Mouse (Mus musculus) hindbrain, postnatal 0 days (tissue): ENCODE results near the gene Gm17428. TPM values are rescaled to one million over a fixed set of nuclear protein-coding genes. Genes with fewer than 3 reads are reported as not detected.

ENCODE experiments used
- ATAC-seq: fragments of 200-750 bp; cut with Nextera tagmentation; 2 replicates; pipeline ENCODE4 v1.8.0; 2017; ENCODE audit warnings: mild to moderate bottlenecking, moderate TSS enrichment, moderate library complexity
- DNase-seq: peaks from one replicate; pipeline ENCODE4 v3.0.0-alpha.2; 2015; ENCODE audit warnings: low spot score
- H3K27ac ChIP-seq: fragments of 300-500 bp; sonication (generic); 2 replicates; pipeline ENCODE4 v1.5.1; 2014; ENCODE audit warnings: mild to moderate bottlenecking
- H3K27me3 ChIP-seq: fragments of 300-500 bp; sonication (generic); 2 replicates; pipeline ENCODE4 v1.6.1; 2014; ENCODE audit warnings: low read length, mixed read lengths; ENCODE audit not compliant: insufficient read depth
- H3K36me3 ChIP-seq: fragments of 300-500 bp; sonication (generic); 2 replicates; pipeline ENCODE4 v1.6.1; 2014; ENCODE audit warnings: low read length, mixed read lengths; ENCODE audit not compliant: insufficient read depth
- H3K4me1 ChIP-seq: fragments of 300-500 bp; sonication (generic); 2 replicates; pipeline ENCODE4 v1.6.1; 2014; ENCODE audit warnings: antibody characterized with exemption, low read length, mixed read lengths; ENCODE audit not compliant: insufficient read depth
- H3K4me2 ChIP-seq: fragments of 300-500 bp; sonication (generic); 2 replicates; pipeline ENCODE4 v1.6.1; 2014; ENCODE audit warnings: low read depth, mild to moderate bottlenecking, low read length, moderate library complexity, mixed read lengths
- H3K4me3 ChIP-seq: fragments of 300-500 bp; sonication (generic); 2 replicates; pipeline ENCODE4 v1.5.1; 2014; ENCODE audit warnings: low read length
- H3K9ac ChIP-seq: fragments of 300-500 bp; sonication (generic); replicated peaks from 2 replicates; pipeline ENCODE4 v1.6.1; 2014; ENCODE audit warnings: mild to moderate bottlenecking, low read length, moderate library complexity, mixed read lengths
- H3K9me3 ChIP-seq: fragments of 300-500 bp; sonication (generic); 2 replicates; pipeline ENCODE4 v1.6.1; 2016; ENCODE audit warnings: low read length, mixed read lengths
- CTCF ChIP-seq: IDR thresholded peaks from 2 replicates; pipeline ENCODE4 v1.5.1; 2016; ENCODE audit warnings: antibody characterized with exemption, control low read depth, low read depth
- WGBS: fragments of 180-500 bp; shearing (Covaris S2); extraction: QIAGEN DNeasy Blood & Tissue Kit; methylation state at CpG from one replicate; pipeline ENCODE4 v1.1.7; 2014; 5-methylcytosine and 5-hydroxymethylcytosine counted together
- polyA plus RNA-seq: library from polyadenylated mRNA; unstranded; fragments of >200 nt; fragmentation: Nextera tagmentation; extraction: Ambion mirVana; gene quantifications from 2 replicates; pipeline ENCODE4 v1.2.1, GENCODE M21; 2015
- total RNA-seq: library from RNA; depleted of rRNA; stranded (reverse); fragments of >200 nt; gene quantifications from 2 replicates; pipeline ENCODE4 v1.2.3, GENCODE M21; 2014

Gm17428 gene
- total and polyA plus RNA-seq, 2 experiments from 2014 or later, result not detected

GRCm38 (mm10) chr14:54960769-54961168 lies 16.0 kb upstream of the Gm17428 start:
- H3K4me2 ChIP-seq, result no peak overlapping the region
- DNase-seq, result peak; percentile 11
- no peaks in the 10 kb centered on the region for H3K27me3 ChIP-seq
- ATAC-seq, result no peak
- TF ChIP-seq CTCF, result no peak
- H3K27ac ChIP-seq, result no peak overlapping the region
- no peaks in the 10 kb centered on the region for H3K36me3 ChIP-seq
- H3K4me3 ChIP-seq, result no peak overlapping the region
- H3K4me1 ChIP-seq, result no peaks in the 10 kb centered on the region
- no peak overlapping the region for H3K9ac ChIP-seq
- WGBS, result 71% methylated on average over 10 of the region's 10 CpGs
- no peaks in the 10 kb centered on the region for H3K9me3 ChIP-seq

DNA sequence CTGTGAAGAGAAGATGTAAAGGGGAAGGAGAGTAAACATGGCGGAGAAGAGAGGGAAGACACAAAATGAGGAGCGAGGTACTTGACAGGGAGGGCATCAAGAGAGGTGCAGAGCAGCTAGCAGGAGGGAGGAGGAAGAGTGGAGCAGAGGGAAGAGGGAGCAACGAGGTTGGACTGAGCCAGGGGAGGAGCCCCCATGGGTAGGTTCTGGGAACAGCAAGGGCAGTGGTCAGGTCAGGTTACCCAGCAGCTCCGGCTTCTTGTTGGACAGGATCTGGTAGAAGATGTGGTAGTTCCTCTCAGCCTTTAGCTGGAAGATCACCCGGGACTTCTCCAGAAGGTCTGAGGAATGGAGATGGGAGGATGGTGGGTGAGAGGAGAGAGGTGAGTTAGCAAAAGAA lies 15.2 kb upstream of the Gm17428 start:
- Histone ChIP-seq H3K27me3 (no peaks in the 10 kb centered on the region), H3K9ac (no peak overlapping the region), H3K36me3 (no peaks in the 10 kb centered on the region), H3K4me2 (no peak overlapping the region), H3K27ac (no peak overlapping the region), H3K4me1 (no peaks in the 10 kb centered on the region), H3K9me3 (no peaks in the 10 kb centered on the region), H3K4me3 (no peak overlapping the region)
- DNase-seq, result no peak
- 88% methylated on average over 5 of the region's 5 CpGs for WGBS
- no peak for TF ChIP-seq CTCF
- ATAC-seq, result no peak

GRCm38 (mm10) chr14:54962714-54963113 lies 14.0 kb upstream of the Gm17428 start:
- Histone ChIP-seq H3K27ac (no peak overlapping the region), H3K4me2 (no peak overlapping the region), H3K4me1 (no peaks in the 10 kb centered on the region), H3K36me3 (no peaks in the 10 kb centered on the region), H3K4me3 (no peak overlapping the region), H3K27me3 (no peaks in the 10 kb centered on the region), H3K9me3 (no peaks in the 10 kb centered on the region), H3K9ac (no peak overlapping the region)
- WGBS, result 84% methylated on average over 7 of the region's 7 CpGs
- ATAC-seq (no peak), DNase-seq (no peak)
- TF ChIP-seq CTCF, result no peak

DNA sequence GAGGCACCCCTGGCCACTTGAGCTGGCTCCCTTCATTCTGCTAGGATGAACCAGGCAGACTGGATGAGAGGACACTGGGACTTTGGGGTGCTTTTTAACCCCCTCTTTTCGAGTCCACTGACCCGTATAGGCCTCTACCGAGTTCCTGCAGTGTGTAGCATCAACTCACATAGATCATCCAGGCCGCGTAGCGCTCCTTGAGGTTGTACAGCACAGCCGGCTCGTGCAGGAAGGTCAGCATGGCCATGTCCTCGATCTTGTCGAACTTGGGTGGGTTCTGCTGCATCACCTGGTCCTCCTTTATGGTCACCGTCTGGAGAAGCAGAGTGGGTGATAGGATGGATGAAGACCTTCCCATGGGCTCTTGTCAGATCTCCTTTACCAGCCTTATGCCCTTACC lies 13.0 kb upstream of the Gm17428 start:
- Histone ChIP-seq H3K9ac (no peak overlapping the region), H3K4me3 (no peak overlapping the region), H3K27me3 (no peaks in the 10 kb centered on the region), H3K9me3 (no peaks in the 10 kb centered on the region), H3K4me1 (no peaks in the 10 kb centered on the region), H3K4me2 (no peak overlapping the region), H3K36me3 (no peaks in the 10 kb centered on the region), H3K27ac (no peak overlapping the region)
- ATAC-seq, result no peak
- 90% methylated on average over 11 of the region's 11 CpGs for WGBS
- TF ChIP-seq CTCF, result no peak
- no peak for DNase-seq

DNA sequence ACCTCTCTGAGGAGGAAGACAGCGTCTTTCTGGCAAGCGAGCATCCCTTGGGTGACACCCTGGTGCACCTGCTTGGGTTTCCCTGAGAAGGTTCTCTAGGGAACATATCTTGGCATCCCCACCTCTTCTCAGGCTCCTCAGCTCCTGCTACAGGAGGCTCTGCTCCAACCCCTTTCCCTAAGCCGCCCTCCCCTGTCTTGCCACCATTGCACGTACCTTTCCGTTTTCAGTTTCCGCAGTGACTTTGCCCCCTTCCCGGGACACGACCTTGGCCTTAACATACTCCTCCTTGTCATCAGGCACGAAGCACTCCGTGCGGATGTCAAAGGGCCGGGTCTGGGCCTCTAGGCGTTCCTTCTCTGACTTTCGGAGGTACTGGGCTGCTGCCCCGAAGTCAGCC lies 11.7 kb upstream of the Gm17428 start:
- Histone ChIP-seq H3K4me1 (no peaks in the 10 kb centered on the region), H3K36me3 (no peaks in the 10 kb centered on the region), H3K4me2 (no peak overlapping the region), H3K4me3 (no peak overlapping the region), H3K27ac (no peak overlapping the region), H3K9me3 (no peaks in the 10 kb centered on the region), H3K27me3 (no peaks in the 10 kb centered on the region), H3K9ac (no peak overlapping the region)
- no peak for ATAC-seq
- no peak for DNase-seq
- 85% methylated on average over 15 of the region's 15 CpGs for WGBS
- no peak for TF ChIP-seq CTCF

DNA sequence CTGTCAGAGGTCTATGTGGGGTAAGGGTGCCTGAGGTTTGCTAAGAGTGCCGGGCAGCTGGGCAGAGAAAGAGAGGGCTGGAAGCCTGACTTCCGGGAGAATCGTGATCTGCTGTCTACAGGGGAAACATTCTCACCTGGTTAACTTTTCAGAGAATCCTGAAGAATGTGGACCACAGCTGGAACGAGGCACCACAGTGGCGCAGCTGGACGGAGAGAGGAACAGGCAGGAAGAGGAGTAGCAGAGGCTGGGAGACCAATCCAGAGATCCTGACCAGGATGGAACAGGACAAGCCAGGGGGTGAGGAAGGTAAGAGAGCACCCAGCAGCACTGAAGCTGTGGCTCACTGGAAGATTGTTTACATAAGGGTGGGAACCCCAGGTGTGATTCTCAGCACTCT lies 11.1 kb upstream of the Gm17428 start:
- Histone ChIP-seq H3K36me3 (no peaks in the 10 kb centered on the region), H3K4me3 (no peak overlapping the region), H3K4me2 (no peak overlapping the region), H3K27ac (no peak overlapping the region), H3K4me1 (no peaks in the 10 kb centered on the region), H3K9ac (no peak overlapping the region), H3K27me3 (no peaks in the 10 kb centered on the region), H3K9me3 (no peaks in the 10 kb centered on the region)
- no peak for TF ChIP-seq CTCF
- 80% methylated on average over 6 of the region's 6 CpGs for WGBS
- ATAC-seq (no peak), DNase-seq (no peak)

GRCm38 (mm10) chr14:54966320-54966977 lies 10.3 kb upstream of the Gm17428 start, which contains the start of gene Myh6:
Myh6 (minus strand) TSS chr14:54966927.
- H3K27ac ChIP-seq, result no peak within 1 kb of the TSS
- 73% methylated on average over 7 of the region's 7 CpGs for WGBS
- no peaks in the 10 kb centered on the region for H3K27me3 ChIP-seq
- DNase-seq (no peak), ATAC-seq (no peak)
- H3K4me3 ChIP-seq, result no peak within 1 kb of the TSS
- no peaks in the 10 kb centered on the region for H3K36me3 ChIP-seq
- H3K4me2 ChIP-seq, result no peak within 1 kb of the TSS
- no peak within 1 kb of the TSS for H3K9ac ChIP-seq
- H3K4me1 ChIP-seq, result no peaks in the 10 kb centered on the region
- no peak for TF ChIP-seq CTCF
- H3K9me3 ChIP-seq, result no peaks in the 10 kb centered on the region
